Mouse (Mus musculus): ENCODE data around the gene Stat2. TPM values are rescaled to one million over a fixed set of nuclear protein-coding genes. Genes with fewer than 3 reads are reported as not detected.
"Not testable (repeated sequence)": the region's sequence is repeated elsewhere in the genome, so short reads cannot be mapped to it uniquely, and the experiment has no call there.

Gene Stat2
- total and polyA plus RNA-seq, 2 experiments = 17.6 to 46.6 TPM

DNA sequence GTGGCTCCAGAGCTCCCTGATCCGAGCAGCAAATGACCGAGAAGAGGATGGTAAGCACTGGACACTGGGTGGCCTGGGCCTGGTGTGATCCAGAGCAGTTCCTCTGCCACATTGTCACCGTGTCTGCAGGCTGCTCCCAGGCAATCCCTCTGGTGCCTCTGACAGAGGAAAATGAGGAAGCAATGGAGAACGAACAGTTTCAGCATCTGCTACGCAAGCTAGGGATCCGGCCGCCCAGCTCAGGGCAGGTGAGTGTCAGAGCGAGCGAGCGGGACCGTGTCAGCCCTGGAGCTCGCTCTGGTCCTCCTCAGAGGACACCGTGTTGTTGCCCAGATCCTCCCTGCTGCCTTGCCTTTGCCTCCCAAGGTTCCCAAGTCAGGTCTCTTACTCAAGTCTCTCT lies 19.8 kb upstream of the Stat2 start:
- DNase-seq (ENCODE audit: extremely low read depth, low read depth, low spot score) = no peak
- WGBS = 96% methylated on average over 13 of the region's 13 CpGs
- H3K4me1 ChIP-seq (ENCODE audit: control insufficient read depth, insufficient read depth, low read length) = peaks cover 4% of the 10 kb centered on the region; the same call in 1 of the 2 replicates
- H3K4me3 ChIP-seq (ENCODE audit: insufficient read depth, low read depth, low read length) = no peak overlapping the region
- H3K27me3 ChIP-seq (ENCODE audit: control insufficient read depth, insufficient read depth, low read length) = no peaks in the 10 kb centered on the region
- H3K79me2 ChIP-seq (ENCODE audit: control insufficient read depth, insufficient read depth, low read length) = peaks cover 6% of the 10 kb centered on the region; the same call in 1 of the 2 replicates
- no peak overlapping the region for H3K27ac ChIP-seq (replicated peaks; ENCODE audit: insufficient read depth, low read depth, low read length)
- H3K36me3 ChIP-seq (ENCODE audit: control insufficient read depth, insufficient read depth, low read length) = no peaks in the 10 kb centered on the region
- TF ChIP-seq CTCF (IDR thresholded peaks at IDR 0.05; ENCODE audit: low read depth, low read length) (no peak), POLR2A (IDR thresholded peaks at IDR 0.05; ENCODE audit: extremely low read depth, insufficient read depth, low read length) (no peak)
- H3K9ac ChIP-seq (ENCODE audit: low read depth, low read length) = no peak overlapping the region

DNA sequence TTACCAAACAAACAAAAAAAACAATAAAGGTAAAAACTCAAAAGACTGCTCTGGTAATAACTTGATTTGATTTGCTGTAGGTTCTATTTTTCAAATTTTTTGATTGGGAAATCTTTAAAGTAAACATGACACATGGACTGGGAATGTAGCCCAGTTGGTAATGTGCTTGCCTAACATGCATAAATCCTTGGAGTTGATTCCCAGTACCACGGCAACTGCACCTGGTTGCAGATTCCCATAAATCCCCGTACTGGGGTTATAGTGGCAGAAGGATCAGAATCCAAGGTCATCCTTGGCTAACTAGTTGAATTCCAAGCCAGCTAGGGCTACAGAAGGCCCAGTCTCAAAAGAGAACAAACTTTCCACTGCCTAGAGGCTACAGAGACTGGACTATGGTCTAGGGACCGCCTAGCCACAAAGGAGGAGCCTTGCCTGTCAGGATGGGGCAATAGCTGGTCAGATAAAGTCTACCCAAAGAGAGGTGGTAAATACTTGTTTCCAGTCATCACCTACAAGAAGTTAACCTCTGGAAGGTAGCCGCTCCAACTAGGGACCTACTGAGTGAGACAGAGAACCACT lies 16.6 kb upstream of the Stat2 start, which contains the start of gene Apon:
Apon (plus strand) TSS at position 420 of the 579 bp plus-strand sequence.
- DNase-seq (ENCODE audit: extremely low read depth, low read depth, low spot score) = peak; percentile 100
- 31% methylated on average over 4 of the region's 4 CpGs for WGBS
- Histone ChIP-seq H3K4me1 (ENCODE audit: control insufficient read depth, insufficient read depth, low read length) (peaks cover 12% of the 10 kb centered on the region), H3K27me3 (ENCODE audit: control insufficient read depth, insufficient read depth, low read length) (no peaks in the 10 kb centered on the region), H3K27ac (replicated peaks; ENCODE audit: insufficient read depth, low read depth, low read length) (peak within 1 kb of the TSS; percentile 98), H3K36me3 (ENCODE audit: control insufficient read depth, insufficient read depth, low read length) (no peaks in the 10 kb centered on the region), H3K4me3 (ENCODE audit: insufficient read depth, low read depth, low read length) (peak within 1 kb of the TSS; percentile 70), H3K9ac (ENCODE audit: low read depth, low read length) (peak within 1 kb of the TSS; percentile 85), H3K79me2 (ENCODE audit: control insufficient read depth, insufficient read depth, low read length) (peaks cover 6% of the 10 kb centered on the region; the same call in 1 of the 2 replicates)
- TF ChIP-seq POLR2A (IDR thresholded peaks at IDR 0.05; ENCODE audit: extremely low read depth, insufficient read depth, low read length) (no peak), CTCF (IDR thresholded peaks at IDR 0.05; ENCODE audit: low read depth, low read length) (no peak)

DNA sequence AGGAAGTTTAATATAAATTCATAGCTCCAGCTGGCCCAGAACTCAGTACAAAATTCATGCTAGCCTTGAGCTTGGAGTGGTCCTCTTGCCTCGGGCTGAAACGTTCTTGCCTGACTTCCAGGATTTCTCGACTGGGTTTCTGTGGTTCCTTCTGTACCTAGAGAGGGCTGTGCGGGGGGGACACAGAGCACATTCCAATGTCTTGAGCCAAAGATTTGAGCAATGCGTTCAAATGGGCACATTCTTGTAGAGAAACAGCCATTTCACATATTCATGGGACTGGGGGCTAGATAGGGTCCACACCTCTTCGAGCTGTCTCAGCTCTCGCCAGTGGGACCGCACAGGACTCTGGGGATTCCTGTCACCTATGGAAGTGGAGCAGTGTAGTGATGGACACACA lies 14.4 kb upstream of the Stat2 start:
- no peaks in the 10 kb centered on the region for H3K27me3 ChIP-seq (ENCODE audit: control insufficient read depth, insufficient read depth, low read length)
- no peaks in the 10 kb centered on the region for H3K36me3 ChIP-seq (ENCODE audit: control insufficient read depth, insufficient read depth, low read length)
- 57% methylated on average over 8 of the region's 8 CpGs for WGBS
- no peak for TF ChIP-seq CTCF (IDR thresholded peaks at IDR 0.05; ENCODE audit: low read depth, low read length)
- TF ChIP-seq POLR2A (IDR thresholded peaks at IDR 0.05; ENCODE audit: extremely low read depth, insufficient read depth, low read length) = no peak
- H3K4me1 ChIP-seq (ENCODE audit: control insufficient read depth, insufficient read depth, low read length) = peaks cover 14% of the 10 kb centered on the region
- DNase-seq (ENCODE audit: extremely low read depth, low read depth, low spot score) = no peak
- peak overlapping the region; percentile 29 for H3K9ac ChIP-seq (ENCODE audit: low read depth, low read length)
- H3K27ac ChIP-seq (replicated peaks; ENCODE audit: insufficient read depth, low read depth, low read length) = peak overlapping the region; percentile 34
- peaks cover 6% of the 10 kb centered on the region; the same call in 1 of the 2 replicates for H3K79me2 ChIP-seq (ENCODE audit: control insufficient read depth, insufficient read depth, low read length)
- peak overlapping the region; percentile 70 for H3K4me3 ChIP-seq (ENCODE audit: insufficient read depth, low read depth, low read length)

DNA sequence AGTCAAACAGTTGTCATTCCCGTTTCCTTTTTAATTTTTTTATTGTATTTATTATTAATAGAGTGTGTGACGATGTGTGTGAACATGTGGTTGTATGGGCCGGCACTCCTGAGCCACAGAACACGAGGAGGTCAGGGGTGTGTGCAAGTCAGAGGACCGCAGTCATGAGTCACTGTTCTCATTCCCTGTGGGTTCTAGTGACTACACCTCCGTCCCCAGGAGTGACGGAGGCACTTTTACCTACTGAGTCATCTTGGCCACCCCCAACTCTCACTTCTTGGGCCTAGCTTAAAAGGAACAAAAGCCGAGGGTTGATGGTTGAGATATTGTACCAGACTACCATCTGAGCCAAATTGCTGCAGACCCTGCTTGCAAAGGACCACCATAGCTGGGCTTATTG lies 14.0 kb upstream of the Stat2 start:
- Histone ChIP-seq H3K4me1 (ENCODE audit: control insufficient read depth, insufficient read depth, low read length) (peaks cover 14% of the 10 kb centered on the region), H3K4me3 (ENCODE audit: insufficient read depth, low read depth, low read length) (peak overlapping the region; percentile 70), H3K79me2 (ENCODE audit: control insufficient read depth, insufficient read depth, low read length) (peaks cover 6% of the 10 kb centered on the region; the same call in 1 of the 2 replicates), H3K27ac (replicated peaks; ENCODE audit: insufficient read depth, low read depth, low read length) (peak overlapping the region; percentile 34), H3K27me3 (ENCODE audit: control insufficient read depth, insufficient read depth, low read length) (no peaks in the 10 kb centered on the region), H3K9ac (ENCODE audit: low read depth, low read length) (peak overlapping the region; percentile 20), H3K36me3 (ENCODE audit: control insufficient read depth, insufficient read depth, low read length) (no peaks in the 10 kb centered on the region)
- DNase-seq (ENCODE audit: extremely low read depth, low read depth, low spot score) = peak; percentile 43
- TF ChIP-seq CTCF (IDR thresholded peaks at IDR 0.05; ENCODE audit: low read depth, low read length) (no peak), POLR2A (IDR thresholded peaks at IDR 0.05; ENCODE audit: extremely low read depth, insufficient read depth, low read length) (no peak)
- WGBS = 44% methylated on average over 8 of the region's 8 CpGs

DNA sequence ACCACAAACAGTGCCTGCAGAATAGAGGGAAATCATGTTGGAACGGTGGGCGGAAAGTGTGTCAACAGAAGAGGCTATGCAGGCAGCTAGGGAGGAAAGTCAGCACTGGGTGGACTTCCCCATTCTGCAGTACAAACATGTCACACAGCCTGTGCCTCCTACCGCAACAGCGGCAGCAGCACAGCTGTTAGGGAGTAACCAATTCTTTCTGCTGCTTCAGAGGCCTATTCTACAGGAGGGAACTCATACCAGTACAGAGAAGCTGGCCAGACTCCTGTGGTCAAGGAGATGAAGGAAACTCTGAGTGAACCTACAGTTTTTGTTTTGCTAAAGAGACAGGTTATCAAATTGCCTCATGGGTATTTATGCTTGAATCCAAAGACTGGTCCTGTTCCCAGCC lies 11.4 kb upstream of the Stat2 start:
- H3K9ac ChIP-seq (ENCODE audit: low read depth, low read length) = no peak overlapping the region
- TF ChIP-seq POLR2A (IDR thresholded peaks at IDR 0.05; ENCODE audit: extremely low read depth, insufficient read depth, low read length) (no peak), CTCF (IDR thresholded peaks at IDR 0.05; ENCODE audit: low read depth, low read length) (no peak)
- no peaks in the 10 kb centered on the region for H3K27me3 ChIP-seq (ENCODE audit: control insufficient read depth, insufficient read depth, low read length)
- 52% methylated on average over 4 of the region's 4 CpGs for WGBS
- DNase-seq (ENCODE audit: extremely low read depth, low read depth, low spot score) = no peak
- peaks cover 11% of the 10 kb centered on the region for H3K4me1 ChIP-seq (ENCODE audit: control insufficient read depth, insufficient read depth, low read length)
- no peak overlapping the region for H3K4me3 ChIP-seq (ENCODE audit: insufficient read depth, low read depth, low read length)
- no peak overlapping the region for H3K27ac ChIP-seq (replicated peaks; ENCODE audit: insufficient read depth, low read depth, low read length)
- H3K36me3 ChIP-seq (ENCODE audit: control insufficient read depth, insufficient read depth, low read length) = no peaks in the 10 kb centered on the region
- H3K79me2 ChIP-seq (ENCODE audit: control insufficient read depth, insufficient read depth, low read length) = no peaks in the 10 kb centered on the region; the same call in 1 of the 2 replicates

DNA sequence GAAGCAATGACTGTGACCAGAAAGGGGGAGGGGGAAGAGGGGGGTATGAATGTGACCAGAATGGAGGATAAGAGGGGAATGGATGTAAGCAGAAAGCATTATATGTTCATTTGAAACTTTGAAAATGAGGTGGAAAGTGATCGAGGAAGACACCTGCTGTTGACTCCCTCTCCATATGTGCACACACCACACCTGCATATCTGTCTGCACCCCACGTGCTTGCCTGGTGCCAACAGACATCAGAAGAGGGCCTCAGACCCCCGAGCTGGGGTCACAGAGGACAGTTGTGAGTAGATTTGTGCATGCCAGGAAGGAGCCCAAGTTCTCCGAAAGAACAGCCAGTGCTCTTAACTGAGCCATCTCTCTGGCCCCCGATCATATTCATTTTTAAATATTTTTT lies 10.4 kb upstream of the Stat2 start:
- Histone ChIP-seq H3K9ac (ENCODE audit: low read depth, low read length) (no peak overlapping the region), H3K4me3 (ENCODE audit: insufficient read depth, low read depth, low read length) (no peak overlapping the region), H3K4me1 (ENCODE audit: control insufficient read depth, insufficient read depth, low read length) (peaks cover 11% of the 10 kb centered on the region), H3K36me3 (ENCODE audit: control insufficient read depth, insufficient read depth, low read length) (no peaks in the 10 kb centered on the region), H3K27me3 (ENCODE audit: control insufficient read depth, insufficient read depth, low read length) (no peaks in the 10 kb centered on the region), H3K79me2 (ENCODE audit: control insufficient read depth, insufficient read depth, low read length) (no peaks in the 10 kb centered on the region; the same call in 1 of the 2 replicates), H3K27ac (replicated peaks; ENCODE audit: insufficient read depth, low read depth, low read length) (no peak overlapping the region)
- TF ChIP-seq CTCF (IDR thresholded peaks at IDR 0.05; ENCODE audit: low read depth, low read length) (no peak), POLR2A (IDR thresholded peaks at IDR 0.05; ENCODE audit: extremely low read depth, insufficient read depth, low read length) (no peak)
- 96% methylated on average over 5 of the region's 5 CpGs for WGBS
- no peak for DNase-seq (ENCODE audit: extremely low read depth, low read depth, low spot score)

DNA sequence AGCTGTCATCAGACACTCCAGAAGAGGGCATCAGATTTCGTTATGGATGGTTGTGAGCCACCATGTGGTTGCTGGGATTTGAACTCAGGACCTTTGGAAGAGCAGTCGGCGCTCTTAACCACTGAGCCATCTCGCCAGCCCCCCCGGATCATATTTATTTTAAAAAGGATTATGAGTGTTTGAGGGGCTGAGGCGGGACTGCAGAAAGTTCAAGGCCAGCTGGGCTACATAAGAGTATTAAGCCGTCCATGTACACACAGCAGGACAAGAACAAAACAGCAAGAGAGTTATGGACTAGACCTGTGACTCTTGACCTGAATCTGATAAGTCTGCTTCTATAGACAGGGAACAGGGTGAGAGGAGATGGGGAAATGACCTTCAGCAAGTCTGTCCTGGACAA lies 10.0 kb upstream of the Stat2 start:
- not testable (repeated sequence) for DNase-seq (ENCODE audit: extremely low read depth, low read depth, low spot score); H3K79me2 ChIP-seq (ENCODE audit: control insufficient read depth, insufficient read depth, low read length); H3K27me3 ChIP-seq (ENCODE audit: control insufficient read depth, insufficient read depth, low read length); H3K27ac ChIP-seq (replicated peaks; ENCODE audit: insufficient read depth, low read depth, low read length); H3K36me3 ChIP-seq (ENCODE audit: control insufficient read depth, insufficient read depth, low read length); H3K9ac ChIP-seq (ENCODE audit: low read depth, low read length); H3K4me3 ChIP-seq (ENCODE audit: insufficient read depth, low read depth, low read length)
- H3K4me1 ChIP-seq (ENCODE audit: control insufficient read depth, insufficient read depth, low read length) = peaks cover 11% of the 10 kb centered on the region
- WGBS = 91% methylated on average over 7 of the region's 7 CpGs

Data from liver, adult 2 months (tissue).